23 mouse cellular contexts compared by ENCODE assay signal in the genomic region with DNA sequence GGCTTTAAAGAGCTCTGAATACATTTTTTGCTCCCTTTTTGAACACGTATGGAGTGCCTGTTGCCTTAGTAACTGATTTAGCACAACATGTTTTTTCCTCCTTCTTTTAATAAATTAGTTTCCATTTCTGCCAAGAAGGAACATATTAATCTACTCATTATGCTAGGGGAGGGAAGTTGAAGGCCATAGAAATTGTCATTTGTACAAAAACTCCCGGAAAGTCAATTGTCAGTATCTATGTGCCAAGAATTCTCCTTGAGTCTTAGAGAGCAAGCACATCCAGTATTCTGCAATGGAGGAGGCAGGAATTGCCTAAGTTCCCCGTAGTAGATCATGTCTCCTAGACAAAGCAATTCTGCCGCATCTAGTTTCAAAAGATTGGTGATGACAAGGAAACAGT.
A peak's percentile ranks its signal among the peaks of the same experiment; 100 is the strongest.
DNase-seq lines count a peak whose midpoint lies in the region; ATAC-seq and TF ChIP-seq lines count a peak whose summit lies in the region.
"Had no signal": no experiment of that assay in that cellular context is flagged by ENCODE, and none has a peak within 500 bp of the region (broad histone marks: within the 10 kb centered on the region; RNA-seq: fewer than 3 reads in every experiment).

No protein-coding gene starts in this region.

- TF ChIP-seq CTCF in liver, adult 2 months (IDR thresholded peaks at IDR 0.05; ENCODE audit: low read depth, low read length): no peak
- no peak for TF ChIP-seq CTCF in lung, postnatal 0 days (IDR thresholded peaks at IDR 0.05)
- no peak for TF ChIP-seq CTCF in lung, adult 2 months (IDR thresholded peaks at IDR 0.05; ENCODE audit: insufficient read depth, low read length)

- H3K9ac ChIP-seq in forebrain, embryonic 16.5 days (replicated peaks; ENCODE audit: low read depth, low read length): no peak overlapping the region
- no peak overlapping the region for H3K9ac ChIP-seq in liver, adult 2 months (ENCODE audit: low read depth, low read length)
- no peak overlapping the region for H3K9ac ChIP-seq in liver, embryonic 12.5 days
- H3K9ac ChIP-seq in lung, postnatal 0 days (replicated peaks; ENCODE audit: low read depth): no peak overlapping the region
- H3K9ac ChIP-seq: embryonic facial prominence, embryonic 13.5 days; hindbrain, embryonic 12.5 days; hindbrain, embryonic 15.5 days had no signal

- H3K27me3 ChIP-seq in forebrain, embryonic 16.5 days (replicated peaks; ENCODE audit: control insufficient read depth, insufficient read depth, low read length): no peaks in the 10 kb centered on the region
- no peaks in the 10 kb centered on the region for H3K27me3 ChIP-seq in forebrain, embryonic 10.5 days (ENCODE audit: poor library complexity, severe bottlenecking)
- H3K27me3 ChIP-seq in liver, adult 2 months (ENCODE audit: control insufficient read depth, insufficient read depth, low read length): no peaks in the 10 kb centered on the region
- H3K27me3 ChIP-seq in liver, embryonic 12.5 days (replicated peaks): no peaks in the 10 kb centered on the region
- no peaks in the 10 kb centered on the region for H3K27me3 ChIP-seq in lung, postnatal 0 days (replicated peaks; ENCODE audit: insufficient read depth, low read length)
- H3K27me3 ChIP-seq: embryonic facial prominence, embryonic 13.5 days; hindbrain, embryonic 12.5 days; hindbrain, embryonic 15.5 days had no signal

- H3K9me3 ChIP-seq in forebrain, embryonic 16.5 days (ENCODE audit: control insufficient read depth, low read length): no peaks in the 10 kb centered on the region
- no peaks in the 10 kb centered on the region for H3K9me3 ChIP-seq in forebrain, embryonic 10.5 days
- H3K9me3 ChIP-seq in liver, embryonic 12.5 days (replicated peaks): peaks cover 3% of the 10 kb centered on the region; the same call in 1 of the 2 replicates
- no peaks in the 10 kb centered on the region for H3K9me3 ChIP-seq in lung, postnatal 0 days (ENCODE audit: low read length)
- H3K9me3 ChIP-seq: embryonic facial prominence, embryonic 10.5 days; embryonic facial prominence, embryonic 13.5 days; hindbrain, embryonic 12.5 days; hindbrain, embryonic 15.5 days had no signal

- no peak for DNase-seq in forebrain, embryonic 10.5 days (ENCODE audit: extremely low spot score, low spot score)
- DNase-seq in liver, adult 2 months (ENCODE audit: extremely low read depth, low read depth, low spot score): peak; percentile 3
- peak; percentile 52 for DNase-seq in lung, postnatal 0 days (ENCODE audit: low spot score)
- DNase-seq in lung, adult 2 months: no peak
- DNase-seq: adrenal gland, adult 2 months; adrenal gland, postnatal 14 days; cerebellum, adult 11-12 months; cerebellum, adult 8-10 months; cerebellum, postnatal 10 days; cerebellum, postnatal 36 days; embryo, embryonic 11 days; gastrocnemius, adult 2 months; gastrocnemius, postnatal 14 days; heart, adult 11 months had no signal

- H3K4me1 ChIP-seq in forebrain, embryonic 16.5 days (replicated peaks; ENCODE audit: control insufficient read depth, insufficient read depth, low read length): peaks cover 3% of the 10 kb centered on the region; the same call in 1 of the 2 replicates
- no peaks in the 10 kb centered on the region for H3K4me1 ChIP-seq in forebrain, embryonic 10.5 days
- no peaks in the 10 kb centered on the region for H3K4me1 ChIP-seq in liver, adult 2 months (ENCODE audit: control insufficient read depth, insufficient read depth, low read length)
- no peaks in the 10 kb centered on the region for H3K4me1 ChIP-seq in liver, embryonic 12.5 days
- H3K4me1 ChIP-seq in lung, postnatal 0 days (ENCODE audit: insufficient read depth, low read depth, low read length): 0 out of 2 replicates have a peak, but pooled peaks cover 3% of the 10 kb centered on the region
- peaks cover 6% of the 10 kb centered on the region for H3K4me1 ChIP-seq in lung, adult 2 months (ENCODE audit: control insufficient read depth, insufficient read depth, low read length)

- no peaks in the 10 kb centered on the region for H3K79me2 ChIP-seq in liver, adult 2 months (ENCODE audit: control insufficient read depth, insufficient read depth, low read length)

- no peak overlapping the region for H3K4me2 ChIP-seq in forebrain, embryonic 16.5 days (ENCODE audit: low read length)
- H3K4me2 ChIP-seq in liver, embryonic 12.5 days: no peak overlapping the region
- no peak overlapping the region for H3K4me2 ChIP-seq in lung, postnatal 0 days (replicated peaks; ENCODE audit: low read depth, low read length)
- H3K4me2 ChIP-seq: embryonic facial prominence, embryonic 13.5 days; heart, embryonic 11.5 days; hindbrain, embryonic 12.5 days; hindbrain, embryonic 15.5 days had no signal

- WGBS in forebrain, embryonic 16.5 days: 74% methylated on average over 4 of the region's 4 CpGs
- 95% methylated on average over 4 of the region's 4 CpGs for WGBS in forebrain, embryonic 10.5 days
- WGBS in liver, adult 2 months: 69% methylated on average over 4 of the region's 4 CpGs
- WGBS in liver, embryonic 12.5 days (ENCODE audit: insufficient replicate concordance): 76% methylated on average over 4 of the region's 4 CpGs
- 51% methylated on average over 4 of the region's 4 CpGs for WGBS in lung, postnatal 0 days
- WGBS in lung, adult 2 months: 59% methylated on average over 4 of the region's 4 CpGs

- no peak for TF ChIP-seq EP300 in lung, postnatal 0 days (IDR thresholded peaks at IDR 0.05)

- no peak for TF ChIP-seq POLR2A in liver, adult 2 months (IDR thresholded peaks at IDR 0.05; ENCODE audit: extremely low read depth, insufficient read depth, low read length)
- TF ChIP-seq POLR2A in lung, adult 2 months (IDR thresholded peaks at IDR 0.05; ENCODE audit: borderline replicate concordance, extremely low read depth, low read depth, low read length): no peak

- no peaks in the 10 kb centered on the region for H3K36me3 ChIP-seq in forebrain, embryonic 16.5 days (ENCODE audit: control insufficient read depth, insufficient read depth)
- no peaks in the 10 kb centered on the region for H3K36me3 ChIP-seq in forebrain, embryonic 10.5 days (replicated peaks)
- no peaks in the 10 kb centered on the region for H3K36me3 ChIP-seq in liver, adult 2 months (ENCODE audit: control insufficient read depth, insufficient read depth, low read length)
- no peaks in the 10 kb centered on the region for H3K36me3 ChIP-seq in liver, embryonic 12.5 days
- H3K36me3 ChIP-seq in lung, postnatal 0 days (ENCODE audit: insufficient read depth, low read length): no peaks in the 10 kb centered on the region
- H3K36me3 ChIP-seq: embryonic facial prominence, embryonic 10.5 days; embryonic facial prominence, embryonic 13.5 days; hindbrain, embryonic 12.5 days; hindbrain, embryonic 15.5 days had no signal

- H3K27ac ChIP-seq in forebrain, embryonic 16.5 days (ENCODE audit: low read length): no peak overlapping the region; the same call in 1 of the 2 replicates
- H3K27ac ChIP-seq in forebrain, embryonic 10.5 days: no peak overlapping the region
- no peak overlapping the region for H3K27ac ChIP-seq in liver, adult 2 months (replicated peaks; ENCODE audit: insufficient read depth, low read depth, low read length)
- no peak overlapping the region for H3K27ac ChIP-seq in liver, embryonic 12.5 days
- H3K27ac ChIP-seq in lung, postnatal 0 days (ENCODE audit: low read length): no peak overlapping the region
- H3K27ac ChIP-seq: embryonic facial prominence, embryonic 10.5 days; embryonic facial prominence, embryonic 13.5 days; gastrocnemius, adult 2 months; hindbrain, embryonic 12.5 days; hindbrain, embryonic 15.5 days had no signal

- peak; percentile 43; the same call in 1 of the 2 replicates for ATAC-seq in forebrain, embryonic 16.5 days
- no peak for ATAC-seq in liver, embryonic 12.5 days
- ATAC-seq in lung, postnatal 0 days: no peak
- ATAC-seq: CD4-positive, CD25-positive, alpha-beta regulatory T cell, adult 4 months had no signal

- no peak overlapping the region for H3K4me3 ChIP-seq in forebrain, embryonic 16.5 days (replicated peaks; ENCODE audit: low read length)
- H3K4me3 ChIP-seq in forebrain, embryonic 10.5 days: no peak overlapping the region
- no peak overlapping the region for H3K4me3 ChIP-seq in liver, adult 2 months (ENCODE audit: insufficient read depth, low read depth, low read length)
- H3K4me3 ChIP-seq in liver, embryonic 12.5 days: no peak overlapping the region
- H3K4me3 ChIP-seq in lung, postnatal 0 days (ENCODE audit: low read depth, low read length): no peak overlapping the region
- H3K4me3 ChIP-seq in lung, adult 2 months (replicated peaks; ENCODE audit: extremely low read depth, low read depth, low read length): no peak overlapping the region
- H3K4me3 ChIP-seq: embryonic facial prominence, embryonic 10.5 days; embryonic facial prominence, embryonic 13.5 days; erythroblast, embryonic 14.5 days; gastrocnemius, adult 2 months; hindbrain, embryonic 12.5 days; hindbrain, embryonic 15.5 days had no signal

Comparison
In these comparisons a context has a peak if more than half of its experiments do, and no peak if none do; other contexts are left out.
1. DNase-seq: peak in liver, adult 2 months (single experiment) and lung, postnatal 0 days (single experiment); none in forebrain, embryonic 10.5 days (single experiment) and lung, adult 2 months (single experiment).